Mouse (Mus musculus) kidney, postnatal 0 days (tissue): ENCODE measurements around the gene Pip4k2a. TPM values are rescaled to one million over a fixed set of nuclear protein-coding genes. Genes with fewer than 3 reads are reported as not detected.

Source experiments
- ATAC-seq: fragments of 200-750 bp; cut with Nextera tagmentation; replicated peaks from 2 replicates; pipeline ENCODE4 v1.8.0; 2017; ENCODE audit warnings: low read depth, moderate number of reproducible peaks, moderate TSS enrichment, moderate library complexity; ENCODE audit not compliant: low FRiP score
- DNase-seq: peaks from one replicate; pipeline ENCODE4 v3.0.0-alpha.2; 2016; ENCODE audit warnings: low spot score
- H3K27ac ChIP-seq: fragments of 300-500 bp; sonication (generic); 2 replicates; pipeline ENCODE4 v1.5.1; 2014; ENCODE audit warnings: mild to moderate bottlenecking
- H3K27me3 ChIP-seq: fragments of 300-500 bp; sonication (generic); 2 replicates; pipeline ENCODE4 v1.6.1; 2014; ENCODE audit warnings: low read length, mixed read lengths; ENCODE audit not compliant: insufficient read depth
- H3K36me3 ChIP-seq: fragments of 300-500 bp; sonication (generic); 2 replicates; pipeline ENCODE4 v1.6.1; 2014; ENCODE audit warnings: low read length, mixed read lengths; ENCODE audit not compliant: insufficient read depth
- H3K4me1 ChIP-seq: fragments of 300-500 bp; sonication (generic); replicated peaks from 2 replicates; pipeline ENCODE4 v1.6.1; 2014; ENCODE audit warnings: antibody characterized with exemption, low read length, mixed read lengths; ENCODE audit not compliant: insufficient read depth
- H3K4me2 ChIP-seq: fragments of 300-500 bp; sonication (generic); 2 replicates; pipeline ENCODE4 v1.6.1; 2014; ENCODE audit warnings: mild to moderate bottlenecking, low read length, moderate library complexity, mixed read lengths
- H3K4me3 ChIP-seq: fragments of 300-500 bp; sonication (generic); replicated peaks from 2 replicates; pipeline ENCODE4 v1.5.1; 2014; ENCODE audit warnings: low read depth, low read length
- H3K9ac ChIP-seq: fragments of 300-500 bp; sonication (generic); 2 replicates; pipeline ENCODE4 v1.6.1; 2014; ENCODE audit warnings: low read depth, low read length
- H3K9me3 ChIP-seq: fragments of 300-500 bp; sonication (generic); replicated peaks from 2 replicates; pipeline ENCODE4 v1.6.1; 2016; ENCODE audit warnings: low read length, inconsistent platforms, mixed read lengths
- CTCF ChIP-seq: IDR thresholded peaks from 2 replicates; pipeline ENCODE4 v1.5.1; 2016; ENCODE audit warnings: antibody characterized with exemption, low read depth, mild to moderate bottlenecking, moderate library complexity
- WGBS: fragments of 180-500 bp; shearing (Covaris S2); extraction: QIAGEN DNeasy Blood & Tissue Kit; methylation state at CpG from one replicate; pipeline ENCODE4 v1.1.7; 2014; 5-methylcytosine and 5-hydroxymethylcytosine counted together
- polyA plus RNA-seq: library from polyadenylated mRNA; unstranded; fragments of >200 nt; fragmentation: Nextera tagmentation; extraction: Ambion mirVana; gene quantifications from 2 replicates; pipeline ENCODE4 v1.2.1, GENCODE M21; 2015

Gene Pip4k2a
- polyA plus RNA-seq, 1 experiment from 2014 or later = 8.7 TPM

- Histone ChIP-seq H3K27me3 (no peaks in the 10 kb centered on the region), H3K9me3 (no peaks in the 10 kb centered on the region), H3K4me1 (no peaks in the 10 kb centered on the region), H3K4me2 (no peak overlapping the region), H3K36me3 (no peaks in the 10 kb centered on the region), H3K9ac (no peak overlapping the region), H3K27ac (no peak overlapping the region), H3K4me3 (no peak overlapping the region)
- 92% methylated on average over 2 of the region's 2 CpGs for WGBS
- TF ChIP-seq CTCF = no peak
- no peak for ATAC-seq
- DNase-seq = no peak
Observed at GRCm38 (mm10) chr2:18976175-18976574, 21.8 kb downstream of the Pip4k2a start.

- no peak for DNase-seq
- no peak overlapping the region for H3K4me2 ChIP-seq
- WGBS = 46% methylated on average over 4 of the region's 4 CpGs
- no peaks in the 10 kb centered on the region for H3K36me3 ChIP-seq
- no peak overlapping the region for H3K4me3 ChIP-seq
- no peaks in the 10 kb centered on the region for H3K27me3 ChIP-seq
- H3K9me3 ChIP-seq = no peaks in the 10 kb centered on the region
- H3K4me1 ChIP-seq = no peaks in the 10 kb centered on the region
- TF ChIP-seq CTCF = no peak
- no peak overlapping the region for H3K27ac ChIP-seq
- H3K9ac ChIP-seq = no peak overlapping the region
- ATAC-seq = no peak
Observed at GRCm38 (mm10) chr2:18974882-18975645, 22.9 kb downstream of the Pip4k2a start.

GRCm38 (mm10) chr2:18971564-18971963, 26.4 kb downstream of the Pip4k2a start:
- ATAC-seq (no peak), DNase-seq (no peak)
- Histone ChIP-seq H3K4me2 (no peak overlapping the region), H3K9me3 (no peaks in the 10 kb centered on the region), H3K9ac (no peak overlapping the region), H3K27me3 (no peaks in the 10 kb centered on the region), H3K4me1 (no peaks in the 10 kb centered on the region), H3K27ac (no peak overlapping the region), H3K36me3 (no peaks in the 10 kb centered on the region), H3K4me3 (no peak overlapping the region)
- no peak for TF ChIP-seq CTCF
- 69% methylated on average over 3 of the region's 3 CpGs for WGBS

GRCm38 (mm10) chr2:18970461-18970860, 27.5 kb downstream of the Pip4k2a start:
- Histone ChIP-seq H3K27me3 (no peaks in the 10 kb centered on the region), H3K27ac (no peak overlapping the region), H3K4me1 (no peaks in the 10 kb centered on the region), H3K9ac (no peak overlapping the region), H3K4me3 (no peak overlapping the region), H3K4me2 (no peak overlapping the region), H3K9me3 (no peaks in the 10 kb centered on the region), H3K36me3 (no peaks in the 10 kb centered on the region)
- DNase-seq = no peak
- ATAC-seq = no peak
- no peak for TF ChIP-seq CTCF
- 81% methylated on average over 2 of the region's 2 CpGs for WGBS

- H3K4me2 ChIP-seq = no peak overlapping the region
- H3K9ac ChIP-seq = no peak overlapping the region
- H3K4me3 ChIP-seq = no peak overlapping the region
- H3K9me3 ChIP-seq = no peaks in the 10 kb centered on the region
- H3K4me1 ChIP-seq = no peaks in the 10 kb centered on the region
- H3K27me3 ChIP-seq = no peaks in the 10 kb centered on the region
- ATAC-seq (no peak), DNase-seq (no peak)
- TF ChIP-seq CTCF = no peak
- WGBS = 71% methylated on average over 5 of the region's 5 CpGs
- H3K27ac ChIP-seq = no peak overlapping the region
- H3K36me3 ChIP-seq = no peaks in the 10 kb centered on the region
Observed at GRCm38 (mm10) chr2:18969066-18969681, 28.8 kb downstream of the Pip4k2a start.

GRCm38 (mm10) chr2:18967451-18968063, 30.4 kb downstream of the Pip4k2a start:
- ATAC-seq (no peak), DNase-seq (no peak)
- no peaks in the 10 kb centered on the region for H3K4me1 ChIP-seq
- H3K4me2 ChIP-seq = no peak overlapping the region
- no peaks in the 10 kb centered on the region for H3K27me3 ChIP-seq
- no peaks in the 10 kb centered on the region for H3K9me3 ChIP-seq
- H3K9ac ChIP-seq = no peak overlapping the region
- H3K36me3 ChIP-seq = no peaks in the 10 kb centered on the region
- no peak overlapping the region for H3K4me3 ChIP-seq
- no peak for TF ChIP-seq CTCF
- no peak overlapping the region for H3K27ac ChIP-seq
- 85% methylated on average over 5 of the region's 5 CpGs for WGBS
